Mouse (Mus musculus): ENCODE measurements around the gene Dmkn.
"Not testable (repeated sequence)": the region's sequence is repeated elsewhere in the genome, so short reads cannot be mapped to it uniquely, and the experiment has no call there.

Gene Dmkn

DNA sequence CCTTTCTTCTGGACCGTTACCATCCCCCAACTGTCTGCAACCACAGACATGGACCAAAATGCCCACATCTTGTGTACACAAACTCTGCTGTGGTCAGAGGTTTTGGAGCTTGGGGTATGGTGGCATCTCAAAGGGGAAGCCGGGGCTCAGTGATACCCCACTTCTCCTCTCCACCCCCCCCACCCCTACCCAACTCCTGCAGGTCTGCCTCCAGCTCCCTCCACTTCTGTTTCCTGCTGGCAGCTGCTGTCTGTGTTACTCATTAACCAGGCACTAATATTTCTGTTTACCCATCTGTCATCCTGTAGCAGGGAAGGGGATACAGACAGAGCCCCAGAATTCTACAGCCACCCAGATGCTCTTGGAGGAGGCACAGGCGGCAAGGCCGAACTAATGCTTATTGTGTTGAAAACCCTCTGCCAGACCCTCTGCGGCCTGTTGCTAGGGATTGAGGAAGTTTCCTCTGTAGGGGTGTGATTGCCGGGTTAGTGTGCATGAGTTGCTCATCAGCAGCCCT, 48.8 kb downstream of the Dmkn start:
- peak in 1 of 2 experiments; percentile 24 for DNase-seq (ENCODE audit: low spot score in 2 of 2)

- DNase-seq (ENCODE audit: low spot score in 2 of 2): no peak
Measured at GRCm38 (mm10) chr7:30820131-30820530, 56.6 kb downstream of the Dmkn start.

- no peak for DNase-seq (ENCODE audit: low spot score in 2 of 2)
Measured at GRCm38 (mm10) chr7:30820854-30821445, 57.4 kb downstream of the Dmkn start.

GRCm38 (mm10) chr7:30821532-30821931, 58.0 kb downstream of the Dmkn start:
- DNase-seq (ENCODE audit: low spot score in 2 of 2): no peak

DNA sequence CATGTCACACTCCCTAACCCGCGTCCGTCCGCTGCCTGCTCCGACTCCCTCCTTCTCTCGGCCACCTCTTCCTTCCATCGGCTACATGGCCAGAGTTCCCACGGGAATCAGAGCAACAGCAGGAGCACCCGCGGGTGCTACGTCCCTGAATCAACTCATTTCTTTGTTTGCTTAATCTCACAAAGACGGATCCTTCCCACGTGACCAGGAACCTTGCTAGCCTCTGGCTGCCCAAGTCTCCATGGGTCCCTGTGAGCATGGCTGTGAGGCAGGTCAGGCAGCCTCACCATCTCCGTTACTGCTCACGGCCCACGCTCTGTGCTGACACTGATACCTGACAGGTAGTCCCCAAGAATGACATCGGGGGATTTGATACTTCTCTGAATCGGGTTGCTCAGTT, 60.1 kb downstream of the Dmkn start, which contains the start of gene Ffar2:
TSS of gene Ffar2 (minus strand) at position 101 of the 400 bp plus-strand sequence.
- DNase-seq (ENCODE audit: low spot score in 2 of 2): no peak

DNA sequence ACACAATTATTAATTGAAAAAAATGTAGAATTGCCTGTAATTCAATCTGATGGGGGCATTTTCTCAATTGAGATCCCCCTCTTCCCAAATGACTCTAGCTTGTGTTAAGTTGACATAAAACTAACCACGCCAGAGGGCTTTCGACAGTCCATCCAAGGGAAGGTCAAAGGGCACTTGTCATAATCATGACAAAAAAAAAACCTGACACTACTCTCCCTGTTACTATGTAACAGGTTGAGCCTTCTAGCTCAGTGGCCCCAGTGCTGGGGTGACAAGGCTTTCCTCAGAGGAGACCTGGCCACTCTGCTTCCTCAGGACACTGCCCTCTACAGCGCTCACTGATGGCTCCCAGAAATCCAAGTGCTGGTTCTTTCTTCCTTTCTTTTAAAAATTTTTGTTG, 60.8 kb downstream of the Dmkn start:
- no peak for DNase-seq (ENCODE audit: low spot score in 2 of 2)

DNA sequence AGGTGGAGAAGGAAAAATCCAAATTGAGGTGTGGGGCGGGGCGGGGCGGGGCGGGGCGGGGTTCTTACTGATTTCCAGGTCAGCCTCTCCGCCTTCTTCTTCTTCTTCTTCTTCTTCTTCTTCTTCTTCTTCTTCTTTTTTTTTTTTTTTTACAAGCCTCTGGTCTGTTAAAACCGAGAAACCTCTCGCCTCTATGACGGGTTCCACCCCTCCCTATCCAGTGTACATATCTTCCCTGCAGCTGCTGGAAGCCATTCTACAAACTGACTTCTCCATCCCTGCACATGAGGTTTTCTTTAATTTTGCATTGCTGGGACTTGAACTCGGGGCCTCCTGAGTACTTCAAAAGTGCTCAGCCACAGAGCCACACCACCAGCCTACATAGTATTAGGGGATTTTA, 63.1 kb downstream of the Dmkn start:
- no peak for DNase-seq (ENCODE audit: low spot score in 2 of 2)

DNA sequence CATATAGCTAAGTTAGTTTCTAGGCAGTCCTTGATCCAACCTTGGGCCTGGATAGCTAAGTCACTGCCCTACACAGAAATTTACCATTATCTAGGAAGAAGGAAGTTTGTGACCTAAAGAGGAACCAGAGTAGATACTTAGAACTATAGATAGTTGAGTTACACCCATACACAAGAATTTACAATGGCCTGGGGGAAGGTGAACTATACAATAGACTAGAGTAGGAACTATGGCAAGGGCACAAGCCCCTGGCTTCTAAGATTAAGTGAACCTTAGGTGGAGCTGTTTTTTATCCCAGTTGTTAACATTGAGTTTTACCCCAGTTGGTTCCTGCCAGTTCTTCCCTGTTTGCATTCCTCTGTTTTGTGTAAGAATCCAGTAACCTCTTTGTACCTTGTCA, 65.3 kb downstream of the Dmkn start:
- not testable (repeated sequence) for DNase-seq (ENCODE audit: low spot score in 2 of 2)

- no peak for DNase-seq (ENCODE audit: low spot score in 2 of 2)
Measured at GRCm38 (mm10) chr7:30829428-30829827, 65.9 kb downstream of the Dmkn start.

Measured in spleen, postnatal 4 days (tissue).